Mouse (Mus musculus): ENCODE results near the gene Wdr91.

Gene Wdr91

GRCm38 (mm10) chr6:34862381-34862780, 48.3 kb downstream of the Wdr91 start:
- peak; percentile 65 to 68 for DNase-seq

GRCm38 (mm10) chr6:34861546-34862053, 49.1 kb downstream of the Wdr91 start:
- no peak for DNase-seq

- DNase-seq = no peak
Observed at GRCm38 (mm10) chr6:34832352-34832751, 78.3 kb downstream of the Wdr91 start.

All from kidney, postnatal 36 days (tissue).